Mouse (Mus musculus) layer of hippocampus, adult 11-12 months (tissue): ENCODE data around the gene Srpk1.

Experiments
- DNase-seq: peaks from one replicate; pipeline ENCODE4 v3.0.0; 2022; ENCODE audit warnings: low spot score

The Srpk1 gene

GRCm38 (mm10) chr17:28622300-28622759 lies at the start of gene Srpk1:
Srpk1 (minus strand) TSS chr17:28622709.
- peak; percentile 89 for DNase-seq

- DNase-seq: no peak
Observed at GRCm38 (mm10) chr17:28659564-28659963, 37.1 kb upstream of the Srpk1 start.

- DNase-seq: peak; percentile 14
Observed at GRCm38 (mm10) chr17:28657936-28658335, 35.4 kb upstream of the Srpk1 start.

- no peak for DNase-seq
Observed at GRCm38 (mm10) chr17:28650268-28650667, 27.8 kb upstream of the Srpk1 start.

GRCm38 (mm10) chr17:28648607-28649370 lies 26.3 kb upstream of the Srpk1 start:
- DNase-seq: peak; percentile 58

GRCm38 (mm10) chr17:28646221-28646620 lies 23.7 kb upstream of the Srpk1 start:
- DNase-seq: no peak

- DNase-seq: no peak
Observed at GRCm38 (mm10) chr17:28644112-28644511, 21.6 kb upstream of the Srpk1 start.

- DNase-seq: no peak
Observed at GRCm38 (mm10) chr17:28643697-28644096, 21.2 kb upstream of the Srpk1 start.

- no peak for DNase-seq
Observed at GRCm38 (mm10) chr17:28640113-28640512, 17.6 kb upstream of the Srpk1 start.

GRCm38 (mm10) chr17:28637711-28638690 lies 15.5 kb upstream of the Srpk1 start:
- DNase-seq: peak; percentile 55

- DNase-seq: no peak
Observed at GRCm38 (mm10) chr17:28635842-28636241, 13.3 kb upstream of the Srpk1 start.

GRCm38 (mm10) chr17:28629125-28629524 lies 6.6 kb upstream of the Srpk1 start:
- DNase-seq: no peak

- DNase-seq: no peak
Observed at GRCm38 (mm10) chr17:28628248-28629124, 6.0 kb upstream of the Srpk1 start.

GRCm38 (mm10) chr17:28626937-28627336 lies 4.4 kb upstream of the Srpk1 start:
- no peak for DNase-seq

- DNase-seq: no peak
Observed at GRCm38 (mm10) chr17:28625327-28625726, 2.8 kb upstream of the Srpk1 start.

GRCm38 (mm10) chr17:28624841-28625240 lies 2.3 kb upstream of the Srpk1 start:
- DNase-seq: no peak

- peak; percentile 59 for DNase-seq
Observed at GRCm38 (mm10) chr17:28621381-28622299, 869 bp downstream of the Srpk1 start.

GRCm38 (mm10) chr17:28618775-28619174 lies 3.7 kb downstream of the Srpk1 start:
- DNase-seq: no peak

- DNase-seq: no peak
Observed at GRCm38 (mm10) chr17:28618124-28618523, 4.4 kb downstream of the Srpk1 start.

GRCm38 (mm10) chr17:28617636-28618035 lies 4.9 kb downstream of the Srpk1 start:
- no peak for DNase-seq

- no peak for DNase-seq
Observed at GRCm38 (mm10) chr17:28615332-28615731, 7.2 kb downstream of the Srpk1 start.
